Mouse (Mus musculus) retina, postnatal 1 day (tissue): ENCODE results near the gene Olfr1444.

Experiments used
- DNase-seq: peaks from one replicate; pipeline ENCODE4 v3.0.0-alpha.2; 2012

The Olfr1444 gene

GRCm38 (mm10) chr19:12856983-12857382 lies at the start of gene Olfr1444:
Gene Olfr1444 (plus strand): TSS chr19:12857283.
- DNase-seq: no peak

GRCm38 (mm10) chr19:12812644-12813364 lies 44.3 kb upstream of the Olfr1444 start:
- no peak for DNase-seq

GRCm38 (mm10) chr19:12813883-12814282 lies 43.2 kb upstream of the Olfr1444 start:
- DNase-seq: no peak

GRCm38 (mm10) chr19:12818507-12818906 lies 38.6 kb upstream of the Olfr1444 start:
- DNase-seq: no peak

GRCm38 (mm10) chr19:12820383-12820782 lies 36.7 kb upstream of the Olfr1444 start:
- DNase-seq: peak; percentile 50

GRCm38 (mm10) chr19:12824549-12824948 lies 32.5 kb upstream of the Olfr1444 start:
- peak; percentile 2 for DNase-seq

GRCm38 (mm10) chr19:12830823-12831430 lies 26.2 kb upstream of the Olfr1444 start:
- DNase-seq: no peak

GRCm38 (mm10) chr19:12831559-12831958 lies 25.5 kb upstream of the Olfr1444 start:
- no peak for DNase-seq

- no peak for DNase-seq
Observed at GRCm38 (mm10) chr19:12833625-12834024, 23.5 kb upstream of the Olfr1444 start.

GRCm38 (mm10) chr19:12838507-12838906 lies 18.6 kb upstream of the Olfr1444 start:
- no peak for DNase-seq

GRCm38 (mm10) chr19:12846382-12846781 lies 10.7 kb upstream of the Olfr1444 start, which contains the start of gene Gm5244:
Gene Gm5244 (plus strand): TSS chr19:12846682.
- DNase-seq: no peak

- DNase-seq: no peak
Observed at GRCm38 (mm10) chr19:12883555-12883954, 26.5 kb downstream of the Olfr1444 start, which contains the start of gene Olfr1445. Gene Olfr1445 (plus strand): TSS chr19:12883855.

- no peak for DNase-seq
Observed at GRCm38 (mm10) chr19:12893424-12893823, 36.3 kb downstream of the Olfr1444 start, which contains the start of gene Olfr1446. Gene Olfr1446 (minus strand): TSS chr19:12893524.

GRCm38 (mm10) chr19:12903643-12904042 lies 46.6 kb downstream of the Olfr1444 start, which contains the start of gene Olfr1447:
Gene Olfr1447 (minus strand): TSS chr19:12903743.
- no peak for DNase-seq
